Mouse (Mus musculus): Measurements from ENCODE around the gene Ndufaf8. TPM values are rescaled to one million over a fixed set of nuclear protein-coding genes. Genes with fewer than 3 reads are reported as not detected.

Gene Ndufaf8
- polyA plus RNA-seq, 1 experiment: 21.1 TPM

- peak overlapping the region; percentile 95 for H3K27ac ChIP-seq (ENCODE audit: insufficient read depth, low read depth, low read length)
- H3K4me1 ChIP-seq (ENCODE audit: control insufficient read depth, insufficient read depth, low read length): peaks cover 72% of the 10 kb centered on the region
- H3K4me3 ChIP-seq (ENCODE audit: insufficient read depth, low read length): no peak overlapping the region
- no peak for TF ChIP-seq CTCF (IDR thresholded peaks at IDR 0.05; ENCODE audit: low read depth, low read length)
- no peak for TF ChIP-seq POLR2A (IDR thresholded peaks at IDR 0.05; ENCODE audit: borderline replicate concordance, low read depth, low read length)
Observed at GRCm38 (mm10) chr11:120143708-120144497, 45.2 kb downstream of the Ndufaf8 start.

- Histone ChIP-seq H3K4me3 (ENCODE audit: insufficient read depth, low read length) (no peak overlapping the region), H3K27ac (ENCODE audit: insufficient read depth, low read depth, low read length) (no peak overlapping the region), H3K4me1 (ENCODE audit: control insufficient read depth, insufficient read depth, low read length) (peaks cover 43% of the 10 kb centered on the region)
- TF ChIP-seq POLR2A (IDR thresholded peaks at IDR 0.05; ENCODE audit: borderline replicate concordance, low read depth, low read length) (no peak), CTCF (IDR thresholded peaks at IDR 0.05; ENCODE audit: low read depth, low read length) (no peak)
Observed at GRCm38 (mm10) chr11:120148201-120148855, 49.6 kb downstream of the Ndufaf8 start.

- H3K27ac ChIP-seq (ENCODE audit: insufficient read depth, low read depth, low read length): peak overlapping the region; percentile 14; the same call in 1 of the 2 replicates
- peaks cover 30% of the 10 kb centered on the region for H3K4me1 ChIP-seq (ENCODE audit: control insufficient read depth, insufficient read depth, low read length)
- no peak for TF ChIP-seq POLR2A (IDR thresholded peaks at IDR 0.05; ENCODE audit: borderline replicate concordance, low read depth, low read length)
- no peak for TF ChIP-seq CTCF (IDR thresholded peaks at IDR 0.05; ENCODE audit: low read depth, low read length)
- peak overlapping the region; percentile 86 for H3K4me3 ChIP-seq (ENCODE audit: insufficient read depth, low read length)
Observed at GRCm38 (mm10) chr11:120149510-120150200, 50.9 kb downstream of the Ndufaf8 start.

Other genes with a start within 250 kb of the Ndufaf8 start
- gene Chmp6, start 185.5 kb upstream of the Ndufaf8 start, polyA plus RNA-seq (2012; ENCODE audit: insufficient read depth, insufficient read length, missing spikeins): 34.0 and 34.8 TPM in 2 replicates
- gene Baiap2, start 156.2 kb upstream of the Ndufaf8 start, polyA plus RNA-seq (2012; ENCODE audit: insufficient read depth, insufficient read length, missing spikeins): 38.5 and 41.8 TPM in 2 replicates
- 9.5 and 9.9 TPM in 2 replicates for gene Aatk, start 51.8 kb upstream of the Ndufaf8 start, polyA plus RNA-seq (2012; ENCODE audit: insufficient read depth, insufficient read length, missing spikeins)
- gene Cep131, start 12.1 kb upstream of the Ndufaf8 start, polyA plus RNA-seq (2012; ENCODE audit: insufficient read depth, insufficient read length, missing spikeins): 13.5 and 13.8 TPM in 2 replicates
- gene Tepsin, start 197 bp upstream of the Ndufaf8 start, polyA plus RNA-seq (2012; ENCODE audit: insufficient read depth, insufficient read length, missing spikeins): 20.2 and 21.8 TPM in 2 replicates
- 50.1 and 60.0 TPM in 2 replicates for gene Slc38a10, start 52.4 kb downstream of the Ndufaf8 start, polyA plus RNA-seq (2012; ENCODE audit: insufficient read depth, insufficient read length, missing spikeins)
- 5.2 and 5.7 TPM in 2 replicates for gene Bahcc1, start 134.0 kb downstream of the Ndufaf8 start, polyA plus RNA-seq (2012; ENCODE audit: insufficient read depth, insufficient read length, missing spikeins)
- 2,086 and 2,131 TPM in 2 replicates for gene Actg1, start 249.6 kb downstream of the Ndufaf8 start, polyA plus RNA-seq (2012; ENCODE audit: insufficient read depth, insufficient read length, missing spikeins)